Mouse (Mus musculus) midbrain, embryonic 14.5 days (tissue): ENCODE results near the gene Elf5. TPM values are rescaled to one million over a fixed set of nuclear protein-coding genes. Genes with fewer than 3 reads are reported as not detected.

Experiments
- polyA plus RNA-seq: library from polyadenylated mRNA; unstranded; fragments of >200 nt; fragmentation: Nextera tagmentation; extraction: Ambion mirVana; gene quantifications from 2 replicates; pipeline ENCODE4 v1.2.1, GENCODE M21; 2014

The Elf5 gene
- polyA plus RNA-seq, 1 experiment from 2014 or later: not detected

Other genes with a start within 250 kb of the Elf5 start
- not detected in 2 replicates for gene Ehf, start 108.4 kb upstream of the Elf5 start, polyA plus RNA-seq
- 84.3 and 102 TPM in 2 replicates for gene Cat, start 73.5 kb downstream of the Elf5 start, polyA plus RNA-seq
- 8.3 and 10.2 TPM in 2 replicates for gene Abtb2, start 154.6 kb downstream of the Elf5 start, polyA plus RNA-seq